Mouse (Mus musculus) embryonic stem cell, embryonic (primary cell): ENCODE results near the gene Kirrel3.

ENCODE experiments used
- CTCF ChIA-PET, 4 experiments: fragments of 300-600 bp in 2 of 4; fragments of 350-600 bp in 2 of 4; sonication (Branson Sonifier 250); formaldehyde crosslinking; loops; one replicate each; lab custom pipeline; 2022; ENCODE audit warnings: inconsistent platforms in 2 of 4; lab: Charles Lee
- POLR2A ChIA-PET, 4 experiments: fragments of 300-600 bp in 2 of 4; fragments of 350-600 bp in 2 of 4; sonication (Branson Sonifier 250); formaldehyde crosslinking; loops; one replicate each; lab custom pipeline; 2022; ENCODE audit warnings: antibody characterized with exemption in 4 of 4, inconsistent platforms in 1 of 4; lab: Charles Lee

Gene Kirrel3

DNA sequence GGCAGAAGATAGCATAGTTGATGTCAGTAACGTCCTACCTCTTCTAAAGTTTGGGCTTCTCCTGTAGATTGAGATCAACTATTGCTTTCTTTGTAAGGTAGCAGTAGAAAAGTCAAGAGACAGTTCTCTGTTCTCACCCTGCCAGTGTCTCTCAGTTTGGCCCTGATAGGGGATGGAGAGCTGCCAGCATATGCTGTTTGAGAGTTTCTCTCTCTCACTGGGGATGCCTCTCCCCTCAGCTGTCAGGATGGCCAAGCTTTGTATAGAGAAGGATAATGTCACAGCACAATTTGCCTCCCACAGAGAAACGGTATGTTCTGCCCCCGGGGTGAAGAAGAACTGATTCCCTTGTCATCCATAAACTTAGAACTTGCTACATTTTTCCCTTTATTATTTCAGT, 6.4 kb downstream of the Kirrel3 start:
- ChIA-PET POLR2A (no interaction called here), CTCF (no interaction called here)

DNA sequence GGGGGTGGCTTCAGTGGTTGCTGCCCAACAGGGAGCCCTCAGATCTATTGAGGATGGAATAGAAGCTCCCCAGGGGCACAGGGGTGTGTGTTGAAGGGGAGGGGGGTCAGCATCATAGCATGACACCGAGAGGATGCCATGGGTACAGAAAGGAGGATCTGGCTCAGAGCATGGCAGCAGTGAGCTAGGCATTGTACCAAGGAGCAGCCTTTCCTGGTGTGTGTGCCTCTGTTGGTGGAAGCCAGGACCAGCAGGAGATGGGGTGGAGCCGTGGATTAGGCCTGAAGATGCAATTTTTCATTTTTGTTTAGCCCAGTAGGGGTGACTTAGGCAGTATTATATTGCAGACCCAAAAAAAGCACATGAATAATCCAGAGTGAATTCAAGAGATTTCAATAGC, 7.9 kb downstream of the Kirrel3 start:
- POLR2A ChIA-PET = no interaction called here
- CTCF ChIA-PET = interaction anchor here in 1 of 4 experiments (0.6 kb wide), 1 partner anchor 1016 kb away, joined by 3 read pairs; no protein-coding TSS in a partner anchor

DNA sequence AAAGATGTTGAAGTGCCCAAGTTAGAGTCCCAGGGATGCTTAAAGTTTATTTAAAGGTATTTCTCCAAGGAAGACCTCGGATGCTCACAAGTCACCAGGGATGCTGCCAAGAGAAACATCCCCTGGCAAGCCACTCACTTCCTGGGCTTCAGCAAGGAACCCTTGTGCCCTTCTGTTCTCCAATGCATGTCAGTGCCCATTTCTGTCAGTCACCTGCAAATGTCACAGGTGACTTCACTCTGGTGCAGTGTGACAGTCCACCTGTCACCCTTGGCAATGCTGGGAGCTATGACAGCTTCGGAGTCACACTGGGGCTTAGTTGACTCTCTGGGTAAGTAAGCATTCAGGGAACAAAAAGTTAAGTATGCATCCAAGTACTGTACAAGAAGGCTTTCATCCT, 12.4 kb downstream of the Kirrel3 start:
- CTCF ChIA-PET = interaction anchor here in 3 of 4 experiments (0.6 to 1.7 kb wide), 6 partner anchors 13 to 364 kb away, joined by 3 to 5 read pairs (median 3); partner anchors contain the start of gene Kirrel3 (in 1 of the 3)
- POLR2A ChIA-PET = interaction anchor here in 1 of 4 experiments (0.6 kb wide), 1 partner anchor 363 kb away, joined by 4 read pairs; no protein-coding TSS in a partner anchor

DNA sequence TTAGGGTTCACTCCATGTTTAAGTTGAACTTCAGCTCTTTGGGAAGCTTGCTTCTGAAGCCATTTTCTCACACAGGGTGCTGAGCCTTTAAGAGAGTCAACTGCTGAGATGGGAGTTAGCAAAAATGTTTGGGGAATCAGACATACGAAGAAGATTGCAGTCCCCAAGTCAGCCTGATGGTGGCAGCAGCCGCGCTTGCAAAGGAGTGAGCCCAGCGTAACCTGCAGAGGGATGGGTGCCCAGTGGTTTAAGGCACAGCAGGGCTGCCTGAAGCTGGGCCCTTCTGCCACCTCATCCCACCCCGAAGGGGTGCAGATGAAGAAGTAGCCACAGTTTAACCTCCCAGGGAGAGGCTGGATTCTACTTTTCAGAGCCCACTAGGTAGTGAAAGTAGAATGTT, 13.0 kb downstream of the Kirrel3 start:
- ChIA-PET CTCF (interaction anchor here (0.6 to 2.5 kb wide), 13 partner anchors 13 to 667 kb away, joined by 3 to 10 read pairs (median 4); partner anchors contain the start of gene Kirrel3 (in 1 of the 4)), POLR2A (interaction anchor here in 1 of 4 experiments (0.6 kb wide), 1 partner anchor 12 kb away, joined by 4 read pairs; no protein-coding TSS in a partner anchor)

GRCm38 (mm10) chr9:34507164-34507563, 21.5 kb downstream of the Kirrel3 start:
- ChIA-PET CTCF (interaction anchor here in 1 of 4 experiments (0.7 kb wide), 1 partner anchor 390 kb away, joined by 3 read pairs; no protein-coding TSS in a partner anchor), POLR2A (no interaction called here)

DNA sequence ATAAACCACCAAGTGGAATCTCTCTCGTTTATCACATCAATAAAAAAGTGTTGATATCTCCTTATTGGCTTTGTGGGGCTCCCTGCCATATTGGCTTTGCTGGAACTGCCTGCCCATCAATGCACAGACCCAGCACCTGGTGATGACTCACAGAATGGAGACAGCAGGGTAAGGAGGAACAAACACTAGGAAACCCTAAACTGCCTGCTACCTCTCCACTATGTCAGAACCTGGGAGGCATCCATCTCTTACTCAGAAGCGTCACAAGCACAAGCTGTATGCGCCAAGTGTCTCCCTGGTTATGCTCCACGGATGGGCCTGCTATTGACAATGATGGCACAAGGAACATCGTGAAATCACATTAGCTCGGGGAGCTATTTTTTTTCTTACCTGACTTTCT, 33.2 kb downstream of the Kirrel3 start:
- ChIA-PET POLR2A (no interaction called here), CTCF (no interaction called here)

DNA sequence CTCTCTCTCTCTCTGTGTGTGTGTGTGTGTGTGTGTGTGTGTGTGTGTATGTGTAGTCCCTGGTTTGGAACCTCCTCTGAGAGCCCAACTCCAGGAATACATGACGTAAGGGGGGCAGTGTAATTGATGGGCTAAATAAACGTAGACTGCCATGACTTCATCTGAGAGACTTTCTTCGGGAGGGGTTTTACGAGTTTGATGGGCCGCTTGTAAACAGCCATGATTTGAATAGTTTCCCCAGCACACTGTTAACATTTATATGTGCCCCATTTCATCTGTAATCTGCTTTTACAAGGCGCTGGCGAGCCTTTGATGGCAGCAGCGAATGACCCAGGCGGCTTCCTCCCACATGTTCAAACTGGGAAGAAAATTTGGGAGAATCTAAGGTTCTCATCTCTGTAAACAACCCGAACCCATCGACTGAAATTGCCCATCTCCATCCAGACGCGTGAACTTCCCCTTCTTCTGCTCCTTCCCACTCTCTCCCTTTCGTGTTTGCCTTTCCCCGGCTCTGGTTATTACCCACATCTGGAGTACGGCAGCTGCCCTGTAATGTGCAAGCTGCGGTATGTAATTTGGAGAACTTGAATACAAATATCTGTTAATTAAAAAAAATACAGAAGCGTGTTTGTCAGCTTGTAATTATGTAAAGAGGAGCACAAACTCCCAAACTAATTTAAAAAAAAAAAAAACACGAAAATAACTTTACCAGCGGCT, 34.7 kb downstream of the Kirrel3 start:
- ChIA-PET POLR2A (no interaction called here), CTCF (no interaction called here)

DNA sequence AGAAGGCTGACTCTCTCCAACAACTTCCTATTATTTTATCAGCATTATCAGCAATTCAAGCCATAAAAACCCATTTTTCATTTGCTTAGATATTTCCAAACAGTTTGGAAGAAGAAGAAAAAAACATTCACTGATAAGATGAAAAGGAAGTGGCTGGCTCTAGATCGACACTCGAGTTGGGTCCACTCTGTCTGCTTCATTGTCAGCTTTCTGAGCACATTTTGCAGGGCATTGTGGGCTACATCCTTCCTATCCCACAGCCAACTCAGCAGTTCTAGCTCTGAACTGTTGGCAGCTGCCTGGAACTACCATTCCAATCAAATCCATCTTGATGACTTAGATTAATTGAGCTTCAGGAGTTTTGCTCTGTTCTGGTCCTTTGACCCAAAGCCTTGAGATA, 40.0 kb downstream of the Kirrel3 start:
- CTCF ChIA-PET = interaction anchor here in 1 of 4 experiments (0.7 kb wide), 1 partner anchor 895 kb away, joined by 5 read pairs; no protein-coding TSS in a partner anchor
- POLR2A ChIA-PET = no interaction called here

GRCm38 (mm10) chr9:34538591-34539335, 53.1 kb downstream of the Kirrel3 start:
- ChIA-PET POLR2A (no interaction called here), CTCF (no interaction called here)

GRCm38 (mm10) chr9:34541908-34542307, 56.2 kb downstream of the Kirrel3 start:
- CTCF ChIA-PET = no interaction called here
- POLR2A ChIA-PET = interaction anchor here in 1 of 4 experiments (0.6 kb wide), 1 partner anchor 65 kb away, joined by 4 read pairs; no protein-coding TSS in a partner anchor

GRCm38 (mm10) chr9:34555699-34556098, 70.0 kb downstream of the Kirrel3 start:
- CTCF ChIA-PET = interaction anchor here in 1 of 4 experiments (0.7 kb wide), 1 partner anchor 456 kb away, joined by 3 read pairs; no protein-coding TSS in a partner anchor
- POLR2A ChIA-PET = no interaction called here

DNA sequence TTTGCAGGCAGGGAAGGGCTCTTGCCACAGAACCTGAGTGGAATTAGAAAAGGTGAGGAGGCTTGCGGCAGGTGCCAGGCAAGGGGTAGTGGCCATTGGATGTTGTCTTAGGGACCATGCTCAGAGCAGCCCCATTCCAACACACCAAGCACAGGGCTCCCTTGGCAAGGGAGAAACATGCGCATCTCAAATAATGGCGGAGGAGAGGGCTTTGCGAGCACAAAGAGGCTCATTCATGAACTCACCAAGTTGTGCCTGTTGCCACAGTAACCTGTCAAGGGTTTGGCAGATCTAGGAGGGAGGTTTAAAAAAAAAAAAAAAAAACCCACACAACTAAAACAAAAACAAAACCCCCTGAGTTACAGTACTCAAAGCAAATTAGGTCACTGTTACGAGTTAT, 72.2 kb downstream of the Kirrel3 start:
- ChIA-PET CTCF (no interaction called here), POLR2A (no interaction called here)

- POLR2A ChIA-PET = interaction anchor here in 1 of 4 experiments (0.8 kb wide), 1 partner anchor 304 kb away, joined by 3 read pairs; no protein-coding TSS in a partner anchor
- CTCF ChIA-PET = no interaction called here
These were observed 72.7 kb downstream of the Kirrel3 start for GRCm38 (mm10) chr9:34558291-34558899.

DNA sequence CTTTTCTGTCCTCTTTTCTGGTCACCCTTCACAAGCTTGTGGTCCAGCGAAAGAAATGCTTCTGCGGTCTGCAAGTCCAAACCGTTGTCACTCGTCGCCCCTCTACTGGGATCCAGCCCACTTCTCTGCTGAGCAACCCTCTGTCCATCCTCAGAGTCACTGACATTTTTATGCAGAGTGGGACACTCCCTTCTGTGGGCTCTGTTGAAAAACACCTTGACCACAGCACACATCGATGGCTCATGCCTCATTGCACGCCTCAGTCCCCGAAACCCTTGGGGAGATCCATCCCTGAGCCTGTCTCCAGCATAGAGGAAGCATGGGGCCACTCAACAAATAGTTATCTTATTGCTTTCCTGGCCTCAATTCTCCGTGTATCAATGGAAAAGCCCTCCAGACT, 73.4 kb downstream of the Kirrel3 start:
- ChIA-PET CTCF (no interaction called here), POLR2A (interaction anchor here in 1 of 4 experiments (0.8 kb wide), 1 partner anchor 303 kb away, joined by 3 read pairs; no protein-coding TSS in a partner anchor)

GRCm38 (mm10) chr9:34561281-34561680, 75.6 kb downstream of the Kirrel3 start:
- CTCF ChIA-PET = no interaction called here
- POLR2A ChIA-PET = interaction anchor here in 2 of 4 experiments (0.7 to 1.0 kb wide), 2 partner anchors 25 to 83 kb away, joined by 3 read pairs; no protein-coding TSS in a partner anchor

DNA sequence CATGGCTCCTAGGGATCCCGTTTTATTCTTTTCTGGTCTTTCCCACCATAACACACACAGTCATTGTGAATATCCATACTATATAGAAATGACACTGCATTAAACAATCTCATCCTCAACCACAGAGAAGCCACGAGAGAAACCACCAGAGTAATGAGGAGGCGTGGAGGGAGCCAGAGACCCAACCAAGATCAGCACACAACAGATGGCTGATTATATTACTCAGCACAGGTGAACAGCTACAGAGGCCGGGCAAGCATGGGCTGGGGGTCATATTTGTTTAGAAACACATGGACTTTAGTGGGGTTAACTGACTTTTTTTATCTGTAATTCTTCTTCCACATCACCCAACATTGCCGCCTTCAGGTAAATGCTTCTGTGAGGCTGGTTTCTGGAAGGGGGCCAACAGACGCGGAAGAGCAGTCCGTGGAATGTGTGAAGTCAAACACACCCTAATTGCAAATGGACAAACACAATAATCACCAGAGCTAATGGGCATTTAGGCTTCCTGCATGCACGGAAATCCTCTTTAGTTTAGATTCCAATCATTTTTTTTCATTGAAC, 76.8 kb downstream of the Kirrel3 start:
- POLR2A ChIA-PET = interaction anchor here in 1 of 4 experiments (0.7 kb wide), 1 partner anchor 78 kb away, joined by 3 read pairs; no protein-coding TSS in a partner anchor
- CTCF ChIA-PET = no interaction called here

DNA sequence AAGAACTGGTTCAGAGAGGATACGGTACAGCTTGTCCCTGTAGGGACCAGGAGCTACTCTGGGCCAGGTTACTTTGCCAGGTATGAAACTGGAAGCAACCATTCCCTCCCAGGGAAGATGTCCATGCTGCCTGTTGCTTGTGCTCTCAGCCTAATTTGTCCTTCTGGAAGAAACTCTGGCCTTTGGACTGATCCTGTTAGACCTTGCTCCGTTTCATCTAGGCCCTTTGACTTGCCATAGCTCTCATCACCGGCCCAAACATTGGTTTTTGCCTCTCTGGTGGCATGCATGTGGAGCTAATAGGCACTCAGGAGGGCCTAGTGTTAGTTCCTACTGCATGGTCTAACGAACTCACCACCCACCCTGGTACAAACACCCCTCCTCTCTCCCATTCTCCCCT, 88.2 kb downstream of the Kirrel3 start:
- POLR2A ChIA-PET = interaction anchor here in 1 of 4 experiments (0.6 kb wide), 1 partner anchor 597 kb away, joined by 3 read pairs; no protein-coding TSS in a partner anchor
- CTCF ChIA-PET = no interaction called here

- ChIA-PET POLR2A (no interaction called here), CTCF (no interaction called here)
These were observed 88.9 kb downstream of the Kirrel3 start for GRCm38 (mm10) chr9:34574611-34575010.

DNA sequence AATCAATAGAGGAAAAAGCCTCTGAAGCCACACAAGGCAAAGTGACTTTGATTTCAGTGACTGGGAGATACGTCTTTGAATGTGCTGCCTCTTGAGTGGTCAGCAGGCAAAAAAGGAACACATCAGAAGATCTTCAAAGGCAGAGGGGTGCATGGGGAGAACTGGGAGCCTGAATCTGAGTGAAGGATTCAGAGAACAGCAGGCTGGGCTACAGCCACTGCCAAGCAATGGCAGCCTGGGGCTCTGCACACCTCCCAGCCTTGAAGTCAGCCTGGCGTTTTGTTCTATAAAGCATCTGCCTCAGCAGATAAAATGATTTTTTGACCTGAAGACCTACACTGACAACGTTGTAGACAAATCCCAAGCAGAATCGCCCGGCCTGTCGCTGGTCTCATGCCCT, 93.5 kb downstream of the Kirrel3 start:
- CTCF ChIA-PET = no interaction called here
- POLR2A ChIA-PET = no interaction called here
